Mouse (Mus musculus): Measurements from ENCODE around the gene Dnajb8.

GRCm38 (mm10) chr6:88207403-88208033 is 14.6 kb upstream of the Dnajb8 start:
- TF ChIP-seq POLR2A (IDR thresholded peaks at IDR 0.05; ENCODE audit: low read depth, low read length): no peak
- no peak for TF ChIP-seq ETS1 (conservative IDR thresholded peaks at IDR 0.05; ENCODE audit: low read depth, low read length)
- TF ChIP-seq SMC3 (IDR thresholded peaks at IDR 0.05; ENCODE audit: low read depth, low read length): no peak
- no peak for TF ChIP-seq GABPA (IDR thresholded peaks at IDR 0.05; ENCODE audit: insufficient replicate concordance, low read depth, low read length)
- TF ChIP-seq SIN3A (IDR thresholded peaks at IDR 0.05; ENCODE audit: low read length): no peak
- no peak for TF ChIP-seq MAZ (IDR thresholded peaks at IDR 0.05; ENCODE audit: low read depth, low read length)

Data from CH12.LX (cell line).